Mouse (Mus musculus): ENCODE measurements around the gene Fads3. TPM values are rescaled to one million over a fixed set of nuclear protein-coding genes. Genes with fewer than 3 reads are reported as not detected.

The Fads3 gene
- polyA plus RNA-seq, 1 experiment from 2014 or later, result 20.9 TPM

DNA sequence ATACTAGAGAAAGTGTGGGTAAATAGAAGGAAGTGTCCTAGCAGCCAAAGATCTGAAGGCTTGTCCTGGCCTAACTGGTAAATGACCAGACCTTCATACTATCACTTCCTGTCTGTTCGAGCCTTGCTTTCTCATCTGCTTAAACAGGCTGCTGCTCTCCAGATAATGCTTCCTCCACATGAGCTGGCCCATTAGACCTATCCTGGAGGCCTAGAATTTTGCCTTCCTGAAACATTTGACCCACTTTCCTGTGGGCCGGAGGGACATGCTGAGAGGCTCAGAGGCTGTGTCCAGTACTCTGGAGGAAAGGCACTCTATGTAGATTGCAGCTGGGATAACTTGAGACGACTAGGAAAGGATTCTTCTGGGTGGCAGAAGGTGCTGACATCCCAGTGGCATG is 40.7 kb downstream of the Fads3 start:
- ATAC-seq (ENCODE audit: low read depth) (no peak), DNase-seq (ENCODE audit: low spot score) (no peak)
- Histone ChIP-seq H3K27me3 (replicated peaks; ENCODE audit: control insufficient read depth, insufficient read depth, low read length) (no peaks in the 10 kb centered on the region), H3K9ac (ENCODE audit: low read depth, low read length) (no peak overlapping the region), H3K9me3 (ENCODE audit: control insufficient read depth, low read length) (no peaks in the 10 kb centered on the region), H3K4me1 (ENCODE audit: control insufficient read depth, insufficient read depth, low read length) (no peaks in the 10 kb centered on the region), H3K36me3 (ENCODE audit: control insufficient read depth, insufficient read depth, low read length) (peaks cover 83% of the 10 kb centered on the region), H3K4me2 (ENCODE audit: low read depth, low read length) (no peak overlapping the region), H3K4me3 (ENCODE audit: low read depth, low read length) (no peak overlapping the region), H3K27ac (replicated peaks; ENCODE audit: low read depth, low read length) (no peak overlapping the region)
- WGBS, result 83% methylated on average over 3 of the region's 3 CpGs

DNA sequence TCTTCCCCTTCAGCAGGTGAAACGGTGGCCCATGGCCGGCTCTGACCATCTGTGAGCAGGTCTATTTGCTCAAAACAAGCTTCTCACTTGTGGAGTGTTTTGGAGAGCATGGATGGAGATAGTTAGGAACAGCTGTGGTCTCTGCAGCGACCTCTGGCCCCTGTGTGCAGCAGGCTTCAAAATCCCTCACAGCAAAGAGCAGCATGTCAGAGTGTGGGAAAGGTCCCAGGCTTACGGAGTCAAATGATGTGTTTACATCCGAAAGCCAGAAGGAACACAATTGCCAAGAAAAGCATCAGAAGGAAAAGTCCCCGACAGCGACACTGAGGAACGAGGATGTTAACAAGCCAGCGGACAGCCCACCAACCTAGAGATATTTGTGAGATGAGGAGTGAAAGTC is 44.1 kb downstream of the Fads3 start:
- H3K27ac ChIP-seq (replicated peaks; ENCODE audit: low read depth, low read length), result no peak overlapping the region
- no peak overlapping the region for H3K4me2 ChIP-seq (ENCODE audit: low read depth, low read length)
- H3K27me3 ChIP-seq (replicated peaks; ENCODE audit: control insufficient read depth, insufficient read depth, low read length), result no peaks in the 10 kb centered on the region
- no peaks in the 10 kb centered on the region for H3K4me1 ChIP-seq (ENCODE audit: control insufficient read depth, insufficient read depth, low read length)
- H3K9ac ChIP-seq (ENCODE audit: low read depth, low read length), result no peak overlapping the region
- DNase-seq (ENCODE audit: low spot score) (no peak), ATAC-seq (ENCODE audit: low read depth) (no peak)
- WGBS, result 73% methylated on average over 9 of the region's 9 CpGs
- H3K36me3 ChIP-seq (ENCODE audit: control insufficient read depth, insufficient read depth, low read length), result peaks cover 83% of the 10 kb centered on the region
- H3K9me3 ChIP-seq (ENCODE audit: control insufficient read depth, low read length), result no peaks in the 10 kb centered on the region
- no peak overlapping the region for H3K4me3 ChIP-seq (ENCODE audit: low read depth, low read length)

- ATAC-seq (ENCODE audit: low read depth), result no peak
- no peaks in the 10 kb centered on the region for H3K27me3 ChIP-seq (replicated peaks; ENCODE audit: control insufficient read depth, insufficient read depth, low read length)
- WGBS, result 86% methylated on average over 4 of the region's 4 CpGs
- H3K4me1 ChIP-seq (ENCODE audit: control insufficient read depth, insufficient read depth, low read length), result no peaks in the 10 kb centered on the region
- H3K9ac ChIP-seq (ENCODE audit: low read depth, low read length), result no peak overlapping the region
- H3K4me3 ChIP-seq (ENCODE audit: low read depth, low read length), result no peak overlapping the region
- peaks cover 80% of the 10 kb centered on the region for H3K36me3 ChIP-seq (ENCODE audit: control insufficient read depth, insufficient read depth, low read length)
- no peak overlapping the region for H3K4me2 ChIP-seq (ENCODE audit: low read depth, low read length)
- DNase-seq (ENCODE audit: low spot score), result no peak
- H3K9me3 ChIP-seq (ENCODE audit: control insufficient read depth, low read length), result no peaks in the 10 kb centered on the region
- no peak overlapping the region for H3K27ac ChIP-seq (replicated peaks; ENCODE audit: low read depth, low read length)
These were observed 45.6 kb downstream of the Fads3 start for GRCm38 (mm10) chr19:10086976-10087375.

- Histone ChIP-seq H3K9ac (ENCODE audit: low read depth, low read length) (no peak overlapping the region), H3K27me3 (replicated peaks; ENCODE audit: control insufficient read depth, insufficient read depth, low read length) (no peaks in the 10 kb centered on the region), H3K4me3 (ENCODE audit: low read depth, low read length) (no peak overlapping the region), H3K36me3 (ENCODE audit: control insufficient read depth, insufficient read depth, low read length) (peaks cover 50% of the 10 kb centered on the region), H3K4me2 (ENCODE audit: low read depth, low read length) (no peak overlapping the region), H3K9me3 (ENCODE audit: control insufficient read depth, low read length) (no peaks in the 10 kb centered on the region), H3K4me1 (ENCODE audit: control insufficient read depth, insufficient read depth, low read length) (peaks cover 5% of the 10 kb centered on the region; the same call in 1 of the 2 replicates), H3K27ac (replicated peaks; ENCODE audit: low read depth, low read length) (no peak overlapping the region)
- DNase-seq (ENCODE audit: low spot score) (no peak), ATAC-seq (ENCODE audit: low read depth) (no peak)
- 89% methylated on average over 4 of the region's 4 CpGs for WGBS
These were observed 52.5 kb downstream of the Fads3 start for GRCm38 (mm10) chr19:10093829-10094228.

DNA sequence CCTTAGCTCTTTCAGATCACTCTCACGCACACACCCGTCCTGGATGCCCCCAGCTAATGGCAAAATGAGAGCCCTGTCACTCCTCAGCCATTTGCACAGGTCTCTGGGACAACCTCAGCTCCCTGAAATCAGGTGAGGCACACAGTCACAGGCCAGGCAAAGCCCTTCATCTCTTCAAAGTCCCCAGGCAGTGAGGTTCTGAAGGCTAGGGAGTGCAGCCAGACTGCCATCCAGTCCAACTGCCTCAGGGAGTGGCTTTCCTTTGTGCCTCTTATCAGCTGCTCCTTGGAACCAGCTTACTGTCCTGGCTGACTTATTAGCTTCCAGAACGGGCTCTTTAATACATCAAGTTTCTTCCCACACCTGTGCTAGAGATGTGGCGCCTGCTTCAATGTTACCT is 53.3 kb downstream of the Fads3 start:
- ATAC-seq (ENCODE audit: low read depth) (no peak), DNase-seq (ENCODE audit: low spot score) (no peak)
- no peak overlapping the region for H3K4me2 ChIP-seq (ENCODE audit: low read depth, low read length)
- WGBS, result 76% methylated on average over 4 of the region's 4 CpGs
- no peak overlapping the region for H3K27ac ChIP-seq (replicated peaks; ENCODE audit: low read depth, low read length)
- no peaks in the 10 kb centered on the region for H3K27me3 ChIP-seq (replicated peaks; ENCODE audit: control insufficient read depth, insufficient read depth, low read length)
- H3K4me3 ChIP-seq (ENCODE audit: low read depth, low read length), result no peak overlapping the region
- H3K9ac ChIP-seq (ENCODE audit: low read depth, low read length), result no peak overlapping the region
- peaks cover 13% of the 10 kb centered on the region for H3K4me1 ChIP-seq (ENCODE audit: control insufficient read depth, insufficient read depth, low read length)
- H3K36me3 ChIP-seq (ENCODE audit: control insufficient read depth, insufficient read depth, low read length), result peaks cover 41% of the 10 kb centered on the region
- no peaks in the 10 kb centered on the region for H3K9me3 ChIP-seq (ENCODE audit: control insufficient read depth, low read length)

GRCm38 (mm10) chr19:10096371-10096876 is 55.1 kb downstream of the Fads3 start:
- Histone ChIP-seq H3K4me1 (ENCODE audit: control insufficient read depth, insufficient read depth, low read length) (peaks cover 21% of the 10 kb centered on the region), H3K9me3 (ENCODE audit: control insufficient read depth, low read length) (no peaks in the 10 kb centered on the region), H3K36me3 (ENCODE audit: control insufficient read depth, insufficient read depth, low read length) (peaks cover 24% of the 10 kb centered on the region), H3K4me2 (ENCODE audit: low read depth, low read length) (no peak overlapping the region), H3K27ac (replicated peaks; ENCODE audit: low read depth, low read length) (no peak overlapping the region), H3K27me3 (replicated peaks; ENCODE audit: control insufficient read depth, insufficient read depth, low read length) (no peaks in the 10 kb centered on the region), H3K9ac (ENCODE audit: low read depth, low read length) (no peak overlapping the region), H3K4me3 (ENCODE audit: low read depth, low read length) (no peak overlapping the region)
- 76% methylated on average over 2 of the region's 2 CpGs for WGBS
- ATAC-seq (ENCODE audit: low read depth) (no peak), DNase-seq (ENCODE audit: low spot score) (no peak)

GRCm38 (mm10) chr19:10097826-10098225 is 56.5 kb downstream of the Fads3 start:
- H3K4me3 ChIP-seq (ENCODE audit: low read depth, low read length), result no peak overlapping the region
- H3K4me2 ChIP-seq (ENCODE audit: low read depth, low read length), result no peak overlapping the region
- ATAC-seq (ENCODE audit: low read depth) (no peak), DNase-seq (ENCODE audit: low spot score) (no peak)
- H3K27me3 ChIP-seq (replicated peaks; ENCODE audit: control insufficient read depth, insufficient read depth, low read length), result no peaks in the 10 kb centered on the region
- WGBS, result 80% methylated on average over 5 of the region's 5 CpGs
- H3K9ac ChIP-seq (ENCODE audit: low read depth, low read length), result no peak overlapping the region
- H3K9me3 ChIP-seq (ENCODE audit: control insufficient read depth, low read length), result no peaks in the 10 kb centered on the region
- H3K27ac ChIP-seq (replicated peaks; ENCODE audit: low read depth, low read length), result no peak overlapping the region
- H3K4me1 ChIP-seq (ENCODE audit: control insufficient read depth, insufficient read depth, low read length), result peaks cover 25% of the 10 kb centered on the region
- peaks cover 21% of the 10 kb centered on the region for H3K36me3 ChIP-seq (ENCODE audit: control insufficient read depth, insufficient read depth, low read length)

GRCm38 (mm10) chr19:10100631-10101071 is 59.3 kb downstream of the Fads3 start:
- peaks cover 10% of the 10 kb centered on the region; the same call in 1 of the 2 replicates for H3K36me3 ChIP-seq (ENCODE audit: control insufficient read depth, insufficient read depth, low read length)
- peaks cover 25% of the 10 kb centered on the region for H3K4me1 ChIP-seq (ENCODE audit: control insufficient read depth, insufficient read depth, low read length)
- no peaks in the 10 kb centered on the region for H3K9me3 ChIP-seq (ENCODE audit: control insufficient read depth, low read length)
- H3K27ac ChIP-seq (replicated peaks; ENCODE audit: low read depth, low read length), result peak overlapping the region; percentile 89
- no peaks in the 10 kb centered on the region for H3K27me3 ChIP-seq (replicated peaks; ENCODE audit: control insufficient read depth, insufficient read depth, low read length)
- ATAC-seq (ENCODE audit: low read depth) (peak; percentile 64), DNase-seq (ENCODE audit: low spot score) (peak; percentile 88)
- peak overlapping the region; percentile 72 for H3K9ac ChIP-seq (ENCODE audit: low read depth, low read length)
- under 1% methylated on average over 21 of the region's 21 CpGs for WGBS
- peak overlapping the region; percentile 77 for H3K4me2 ChIP-seq (ENCODE audit: low read depth, low read length)
- H3K4me3 ChIP-seq (ENCODE audit: low read depth, low read length), result peak overlapping the region; percentile 75

DNA sequence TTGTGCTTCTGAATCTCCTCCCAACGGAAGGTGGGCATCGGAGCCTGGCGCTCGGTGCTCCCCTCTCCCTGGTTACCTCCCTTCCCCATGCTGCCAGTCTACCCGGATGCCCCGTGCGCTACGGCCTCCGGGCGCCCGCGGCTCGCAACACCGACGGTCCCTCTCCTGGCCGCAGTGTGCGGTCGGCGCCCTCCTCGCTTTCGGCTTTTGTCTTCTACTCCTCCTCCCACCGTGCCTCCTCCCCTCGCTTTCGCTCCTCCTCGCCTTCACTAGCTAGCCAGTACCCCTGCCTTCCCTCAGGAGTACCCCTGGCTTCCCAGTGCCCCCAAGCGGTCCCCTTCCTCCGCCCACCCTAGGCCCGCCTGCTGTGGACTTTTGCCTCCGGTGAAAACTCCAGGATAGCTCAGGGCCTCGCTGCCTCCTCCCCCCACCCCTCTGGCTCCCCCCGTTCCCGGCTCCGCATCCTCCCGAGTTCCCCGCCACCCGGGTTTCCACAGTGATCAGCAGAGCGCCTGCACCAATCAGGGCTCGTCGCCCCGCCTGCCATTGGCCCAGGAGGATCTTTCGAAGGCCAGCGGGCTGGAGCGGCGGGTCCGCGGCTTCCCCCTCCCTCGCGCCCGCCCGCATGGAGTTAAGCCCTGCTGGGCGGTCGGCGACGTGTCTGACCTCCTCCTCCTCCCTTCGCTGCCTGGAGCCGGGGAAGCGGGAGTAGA is 60.1 kb downstream of the Fads3 start, which contains the start of gene Fads2:
TSS of gene Fads2 (minus strand) at position 406 of the 713 bp plus-strand sequence.
- Histone ChIP-seq H3K27me3 (replicated peaks; ENCODE audit: control insufficient read depth, insufficient read depth, low read length) (no peaks in the 10 kb centered on the region), H3K27ac (replicated peaks; ENCODE audit: low read depth, low read length) (peak within 1 kb of the TSS; percentile 89), H3K4me1 (ENCODE audit: control insufficient read depth, insufficient read depth, low read length) (peaks cover 25% of the 10 kb centered on the region), H3K4me3 (ENCODE audit: low read depth, low read length) (peak within 1 kb of the TSS; percentile 75), H3K36me3 (ENCODE audit: control insufficient read depth, insufficient read depth, low read length) (0 out of 2 replicates have a peak, but pooled peaks cover 2% of the 10 kb centered on the region), H3K4me2 (ENCODE audit: low read depth, low read length) (peak within 1 kb of the TSS; percentile 77), H3K9ac (ENCODE audit: low read depth, low read length) (peak within 1 kb of the TSS; percentile 72), H3K9me3 (ENCODE audit: control insufficient read depth, low read length) (no peaks in the 10 kb centered on the region)
- DNase-seq (ENCODE audit: low spot score) (peak; percentile 97), ATAC-seq (ENCODE audit: low read depth) (peak; percentile 96)
- under 1% methylated on average over 46 of the region's 57 CpGs for WGBS
